Mouse (Mus musculus) liver, embryonic 14.5 days (tissue): ENCODE measurements around the gene Oxsr1. TPM values are rescaled to one million over a fixed set of nuclear protein-coding genes. Genes with fewer than 3 reads are reported as not detected.

ENCODE experiments used
- ATAC-seq: fragments of 200-750 bp; cut with Nextera tagmentation; 2 replicates; pipeline ENCODE4 v1.8.0; 2017; ENCODE audit warnings: moderate number of reproducible peaks, mild to moderate bottlenecking, moderate library complexity; ENCODE audit not compliant: insufficient read depth
- DNase-seq, 3 experiments: peaks; one replicate each; pipeline ENCODE4 v3.0.0-alpha.2; 2012 to 2013; ENCODE audit warnings: low read depth in 3 of 3, low spot score in 3 of 3
- H3K27ac ChIP-seq: fragments of 300-500 bp; sonication (generic); 2 replicates; pipeline ENCODE4 v1.5.1; 2014; ENCODE audit warnings: moderate library complexity, mild to moderate bottlenecking, control low read depth, inconsistent platforms
- H3K27me3 ChIP-seq: fragments of 300-500 bp; sonication (generic); 2 replicates; pipeline ENCODE4 v1.6.1; 2014; ENCODE audit warnings: mild to moderate bottlenecking, low read length, moderate library complexity; ENCODE audit not compliant: control insufficient read depth, insufficient read depth
- H3K36me3 ChIP-seq: fragments of 300-500 bp; sonication (generic); replicated peaks from 2 replicates; pipeline ENCODE4 v1.6.1; 2014; ENCODE audit warnings: low read depth; ENCODE audit not compliant: control insufficient read depth, insufficient read depth
- H3K4me1 ChIP-seq, 2 experiments: fragments of 200-500 bp in 1 of 2; fragments of 300-500 bp in 1 of 2; sonication (generic) in 1 of 2; replicated peaks; 2 replicates each; pipeline ENCODE4 v1.6.1; 2012 to 2014; ENCODE audit warnings: antibody characterized with exemption in 1 of 2, inconsistent platforms in 1 of 2, low read length in 1 of 2; ENCODE audit not compliant: control insufficient read depth in 2 of 2, insufficient read depth in 2 of 2
- H3K4me2 ChIP-seq: fragments of 300-500 bp; sonication (generic); 2 replicates; pipeline ENCODE4 v1.6.1; 2014; ENCODE audit warnings: low read depth, mild to moderate bottlenecking, control low read depth, moderate library complexity
- H3K4me3 ChIP-seq, 2 experiments: fragments of 200-500 bp in 1 of 2; fragments of 300-500 bp in 1 of 2; sonication (generic) in 1 of 2; 2 replicates each; pipeline ENCODE4 v1.5.1; 2012 to 2014; ENCODE audit warnings: low read depth in 2 of 2, low read length in 2 of 2, mild to moderate bottlenecking in 2 of 2, control low read depth in 1 of 2, inconsistent platforms in 1 of 2, moderate library complexity in 1 of 2; ENCODE audit not compliant: insufficient read depth in 1 of 2
- H3K9ac ChIP-seq: fragments of 300-500 bp; sonication (generic); replicated peaks from 2 replicates; pipeline ENCODE4 v1.6.1; 2014; ENCODE audit warnings: mild to moderate bottlenecking, control low read depth, moderate library complexity
- H3K9me3 ChIP-seq: fragments of 300-500 bp; sonication (generic); 2 replicates; pipeline ENCODE4 v1.6.1; 2016; ENCODE audit warnings: low read length, mixed read lengths; ENCODE audit not compliant: control insufficient read depth
- CTCF ChIP-seq: IDR thresholded peaks from 2 replicates; pipeline ENCODE4 v1.5.1; 2016; ENCODE audit warnings: antibody characterized with exemption, low read depth, control low read depth
- EP300 ChIP-seq: IDR thresholded peaks from 2 replicates; pipeline ENCODE4 v1.6.1; 2016; ENCODE audit warnings: antibody characterized with exemption, low read depth
- WGBS: fragments of 180-500 bp; shearing (Covaris S2); extraction: QIAGEN DNeasy Blood & Tissue Kit; methylation state at CpG from one replicate; pipeline ENCODE4 v1.1.7; 2014; ENCODE audit not compliant: insufficient replicate concordance; 5-methylcytosine and 5-hydroxymethylcytosine counted together
- polyA plus RNA-seq, 2 experiments: library from polyadenylated mRNA; depleted of rRNA in 1 of 2; stranded (reverse) in 1 of 2; unstranded in 1 of 2; fragments of >200 nt; fragmentation: Nextera tagmentation in 1 of 2; extraction: Ambion mirVana in 1 of 2; gene quantifications; 2 replicates each; pipeline versions ENCODE4 v1.2.1 to v1.2.3; 2012 to 2014

Gene Oxsr1
- polyA plus RNA-seq, 2 experiments, result 4.9 to 11.8 TPM

DNA sequence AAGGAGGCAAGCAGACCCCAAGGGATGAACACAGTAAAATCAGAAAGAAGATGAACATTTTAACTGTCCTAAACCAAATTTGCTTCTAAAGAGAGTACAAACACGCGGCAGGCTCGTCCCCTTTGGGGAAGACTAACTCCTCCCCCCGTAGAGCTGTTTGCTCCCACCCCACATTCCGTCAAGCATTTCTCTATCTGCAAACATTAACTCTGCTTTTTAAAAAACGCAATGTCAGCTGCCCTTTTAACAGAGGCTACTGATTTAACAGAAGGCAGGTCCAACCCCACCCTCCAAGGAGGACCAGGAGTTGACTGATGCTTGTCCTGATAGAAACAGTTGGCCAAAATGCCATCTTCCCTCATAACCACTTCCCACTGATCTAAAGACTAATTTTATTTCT is 31.7 kb upstream of the Oxsr1 start:
- DNase-seq (no peak), ATAC-seq (no peak)
- Histone ChIP-seq H3K27me3 (no peaks in the 10 kb centered on the region), H3K4me2 (no peak overlapping the region), H3K36me3 (no peaks in the 10 kb centered on the region), H3K9me3 (no peaks in the 10 kb centered on the region), H3K4me1 (0 out of 4 replicates have a peak, but pooled peaks cover 0 to 6% of the 10 kb centered on the region in 2 experiments), H3K4me3 (no peak overlapping the region), H3K9ac (no peak overlapping the region), H3K27ac (no peak overlapping the region)
- TF ChIP-seq CTCF (no peak), EP300 (no peak)
- WGBS, result 59% methylated on average over 6 of the region's 6 CpGs

DNA sequence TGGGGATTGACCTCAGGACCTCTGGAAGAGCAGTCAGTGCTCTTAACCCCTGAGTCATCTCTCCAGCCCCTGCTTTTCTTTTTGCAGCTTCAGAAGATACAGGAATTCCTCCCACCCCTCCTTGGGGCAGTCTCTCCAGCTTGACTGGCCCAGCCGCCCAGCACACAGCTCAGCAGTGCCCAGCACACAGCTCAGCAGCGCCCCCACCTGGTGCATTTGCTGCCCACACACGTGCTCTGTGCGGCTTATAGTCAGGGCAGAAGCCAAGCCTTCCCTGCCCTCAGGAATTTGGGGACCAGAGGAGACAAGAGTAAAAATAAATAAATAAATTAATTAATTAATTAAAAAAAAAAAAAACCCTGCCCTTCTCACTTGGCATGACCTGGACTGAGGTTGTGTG is 29.8 kb upstream of the Oxsr1 start:
- Histone ChIP-seq H3K4me3 (no peak overlapping the region), H3K9ac (no peak overlapping the region), H3K4me2 (no peak overlapping the region), H3K27me3 (no peaks in the 10 kb centered on the region), H3K27ac (no peak overlapping the region), H3K9me3 (no peaks in the 10 kb centered on the region), H3K4me1 (no peaks in the 10 kb centered on the region), H3K36me3 (no peaks in the 10 kb centered on the region)
- DNase-seq (peak; percentile 40 to 50 (median 45)), ATAC-seq (peak; percentile 75)
- WGBS, result 13% methylated on average over 4 of the region's 4 CpGs
- TF ChIP-seq EP300 (no peak), CTCF (peak; percentile 96)

DNA sequence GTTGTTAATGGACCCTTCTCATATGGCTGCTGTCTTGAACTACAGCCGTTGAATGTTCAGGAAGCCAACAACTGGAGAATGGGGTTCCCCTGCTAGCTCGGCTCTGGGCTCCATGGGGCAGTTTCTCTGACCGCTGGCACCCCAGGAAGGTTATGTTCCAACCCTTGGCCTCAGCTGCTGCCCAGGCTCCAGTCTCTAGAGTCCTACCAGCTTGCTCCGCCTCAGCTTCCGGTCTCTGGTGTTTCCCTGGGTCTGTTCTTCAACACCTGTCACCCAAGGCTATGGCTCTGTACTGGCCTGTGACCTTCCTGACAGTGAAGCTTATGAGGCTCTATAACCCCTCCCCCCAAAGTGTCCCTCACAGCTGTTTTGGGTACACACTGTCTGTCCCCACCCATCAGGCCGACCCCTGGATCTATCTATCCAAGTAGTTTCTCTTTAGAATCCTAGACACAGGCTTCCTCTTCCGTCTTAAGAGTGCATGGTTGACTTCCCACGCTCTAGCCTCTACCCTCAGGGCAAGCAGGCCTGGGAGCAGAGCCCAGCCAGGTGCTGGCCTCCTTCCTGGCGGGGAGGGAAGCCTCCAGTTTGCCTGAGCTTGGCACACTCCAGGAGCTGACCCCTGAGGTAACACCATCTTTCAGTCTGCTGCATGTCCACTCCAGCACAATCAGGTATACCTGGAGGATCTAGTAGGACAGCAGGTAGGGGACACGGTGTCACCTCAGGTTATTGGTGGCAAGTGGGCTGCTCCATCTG is 28.9 kb upstream of the Oxsr1 start:
- Histone ChIP-seq H3K9ac (no peak overlapping the region), H3K4me3 (no peak overlapping the region), H3K4me2 (no peak overlapping the region), H3K27me3 (no peaks in the 10 kb centered on the region), H3K4me1 (no peaks in the 10 kb centered on the region), H3K27ac (no peak overlapping the region), H3K9me3 (no peaks in the 10 kb centered on the region), H3K36me3 (no peaks in the 10 kb centered on the region)
- 78% methylated on average over 10 of the region's 10 CpGs for WGBS
- DNase-seq, result no peak
- ATAC-seq, result no peak
- TF ChIP-seq EP300 (no peak), CTCF (no peak)

DNA sequence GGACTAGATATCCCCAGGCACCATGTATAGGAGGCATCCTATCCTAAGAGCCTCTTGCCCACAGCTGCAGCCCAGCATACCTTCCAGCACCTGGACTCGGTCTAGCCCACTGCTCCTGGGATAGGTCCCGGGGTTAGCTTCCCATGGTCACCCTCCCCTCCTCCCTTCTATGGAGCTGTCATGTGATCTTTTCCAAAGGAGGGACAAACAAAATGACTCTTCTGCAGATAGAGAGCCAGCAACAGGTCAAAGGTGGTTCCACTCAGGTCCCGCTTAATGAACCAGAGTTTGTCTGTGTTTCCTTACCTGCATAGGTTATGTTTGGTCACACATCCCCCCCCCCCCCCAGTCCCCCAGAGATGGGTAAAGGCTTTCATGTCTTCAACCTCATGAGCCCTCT is 28.3 kb upstream of the Oxsr1 start:
- no peak for DNase-seq
- Histone ChIP-seq H3K36me3 (no peaks in the 10 kb centered on the region), H3K9me3 (no peaks in the 10 kb centered on the region), H3K27ac (no peak overlapping the region), H3K27me3 (no peaks in the 10 kb centered on the region), H3K9ac (no peak overlapping the region), H3K4me1 (no peaks in the 10 kb centered on the region), H3K4me2 (no peak overlapping the region), H3K4me3 (no peak overlapping the region)
- no peak for TF ChIP-seq CTCF
- TF ChIP-seq EP300, result no peak
- WGBS, result 74% methylated on average over 3 of the region's 3 CpGs
- ATAC-seq, result no peak

DNA sequence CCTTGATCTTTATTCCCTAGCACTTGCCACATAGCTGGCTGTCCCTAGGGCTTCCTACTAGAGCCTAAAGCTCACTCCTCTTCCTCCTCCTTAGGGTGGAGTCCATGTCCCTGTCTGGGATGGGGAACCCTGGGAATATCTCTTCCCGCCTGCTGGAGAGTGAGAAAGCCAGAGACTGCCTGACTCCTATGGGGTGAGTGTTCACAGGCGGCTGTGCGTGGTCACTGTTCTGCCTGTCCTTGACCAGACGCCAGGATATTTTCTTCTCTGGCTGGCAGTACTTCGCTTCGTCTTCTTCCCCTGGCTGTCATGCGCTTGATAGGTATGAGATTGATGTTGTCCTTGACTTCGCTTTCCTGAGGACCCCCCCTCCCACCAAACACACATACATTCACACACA is 24.1 kb upstream of the Oxsr1 start:
- no peak overlapping the region for H3K4me2 ChIP-seq
- no peaks in the 10 kb centered on the region for H3K27me3 ChIP-seq
- DNase-seq (no peak), ATAC-seq (no peak)
- no peak overlapping the region for H3K4me3 ChIP-seq
- 88% methylated on average over 8 of the region's 8 CpGs for WGBS
- H3K4me1 ChIP-seq, result peaks cover 0 to 11% of the 10 kb centered on the region in 2 experiments; a peak in 2 of 4 replicates
- H3K27ac ChIP-seq, result no peak overlapping the region
- H3K36me3 ChIP-seq, result no peaks in the 10 kb centered on the region
- no peak for TF ChIP-seq EP300
- no peak for TF ChIP-seq CTCF
- H3K9me3 ChIP-seq, result no peaks in the 10 kb centered on the region
- H3K9ac ChIP-seq, result no peak overlapping the region
